Mouse (Mus musculus) thymus, postnatal 0 days (tissue): ENCODE results near the gene Ptpn14. TPM values are rescaled to one million over a fixed set of nuclear protein-coding genes. Genes with fewer than 3 reads are reported as not detected.

ENCODE experiments used
- DNase-seq: peaks from one replicate; pipeline ENCODE4 v3.0.0-alpha.2; 2015; ENCODE audit warnings: low spot score
- polyA plus RNA-seq: library from polyadenylated mRNA; unstranded; fragments of >200 nt; fragmentation: Nextera tagmentation; extraction: Ambion mirVana; gene quantifications from 2 replicates; pipeline ENCODE4 v1.2.1, GENCODE M21; 2015

Ptpn14 gene
- polyA plus RNA-seq, 1 experiment from 2014 or later = 12.3 TPM

GRCm38 (mm10) chr1:189897861-189898260 is 169.8 kb downstream of the Ptpn14 start:
- no peak for DNase-seq

- DNase-seq = no peak
Measured at GRCm38 (mm10) chr1:189898708-189899107, 170.6 kb downstream of the Ptpn14 start.

- DNase-seq = no peak
Measured at GRCm38 (mm10) chr1:189899526-189899925, 171.5 kb downstream of the Ptpn14 start.

GRCm38 (mm10) chr1:189902413-189902812 is 174.3 kb downstream of the Ptpn14 start:
- DNase-seq = no peak

- DNase-seq = no peak
Measured at GRCm38 (mm10) chr1:189903169-189903568, 175.1 kb downstream of the Ptpn14 start.

GRCm38 (mm10) chr1:189910685-189911345 is 182.7 kb downstream of the Ptpn14 start:
- no peak for DNase-seq

- DNase-seq = no peak
Measured at GRCm38 (mm10) chr1:189913093-189913760, 185.2 kb downstream of the Ptpn14 start.

- peak; percentile 43 for DNase-seq
Measured at GRCm38 (mm10) chr1:189916422-189917125, 188.5 kb downstream of the Ptpn14 start.

- no peak for DNase-seq
Measured at GRCm38 (mm10) chr1:189917126-189917500, 189.0 kb downstream of the Ptpn14 start.

- no peak for DNase-seq
Measured at GRCm38 (mm10) chr1:189919756-189920155, 191.7 kb downstream of the Ptpn14 start.

GRCm38 (mm10) chr1:189920701-189921567 is 192.9 kb downstream of the Ptpn14 start:
- no peak for DNase-seq

- DNase-seq = no peak
Measured at GRCm38 (mm10) chr1:189921568-189921817, 193.4 kb downstream of the Ptpn14 start.

GRCm38 (mm10) chr1:189921818-189922592 is 193.9 kb downstream of the Ptpn14 start, which contains the start of gene Smyd2:
Smyd2 (minus strand) TSS chr1:189922363.
- peak; percentile 77 for DNase-seq

GRCm38 (mm10) chr1:189922721-189923120 is 194.7 kb downstream of the Ptpn14 start:
- no peak for DNase-seq

- no peak for DNase-seq
Measured at GRCm38 (mm10) chr1:189923157-189923556, 195.1 kb downstream of the Ptpn14 start.

GRCm38 (mm10) chr1:189923871-189924568 is 196.0 kb downstream of the Ptpn14 start:
- DNase-seq = no peak

- DNase-seq = no peak
Measured at GRCm38 (mm10) chr1:189926279-189926678, 198.2 kb downstream of the Ptpn14 start.
